Mouse (Mus musculus): Measurements from ENCODE around the gene Ywhag. TPM values are rescaled to one million over a fixed set of nuclear protein-coding genes. Genes with fewer than 3 reads are reported as not detected.
A peak's percentile ranks its signal among the peaks of the same experiment; 100 is the strongest.

The Ywhag gene
- polyA plus RNA-seq, 1 experiment from 2014 or later, result 221 TPM

GRCm38 (mm10) chr5:135910813-135911212 is 23.6 kb downstream of the Ywhag start:
- peaks cover 67% of the 10 kb centered on the region for H3K36me3 ChIP-seq
- no peak for ATAC-seq (ENCODE audit: insufficient number of reproducible peaks, insufficient read depth, low FRiP score, low TSS enrichment)
- no peaks in the 10 kb centered on the region for H3K9me3 ChIP-seq
- H3K9ac ChIP-seq, result no peak overlapping the region
- peaks cover 7% of the 10 kb centered on the region; the same call in 1 of the 2 replicates for H3K4me1 ChIP-seq
- no peak overlapping the region for H3K4me2 ChIP-seq (replicated peaks)
- WGBS, result 91% methylated on average over 25 of the region's 25 CpGs
- H3K27me3 ChIP-seq, result no peaks in the 10 kb centered on the region
- no peak overlapping the region for H3K27ac ChIP-seq
- H3K4me3 ChIP-seq, result no peak overlapping the region

- no peak for ATAC-seq (ENCODE audit: insufficient number of reproducible peaks, insufficient read depth, low FRiP score, low TSS enrichment)
- H3K27ac ChIP-seq, result no peak overlapping the region
- no peak overlapping the region for H3K9ac ChIP-seq
- no peaks in the 10 kb centered on the region for H3K27me3 ChIP-seq
- no peak overlapping the region for H3K4me2 ChIP-seq (replicated peaks)
- H3K4me1 ChIP-seq, result peaks cover 7% of the 10 kb centered on the region
- no peak overlapping the region for H3K4me3 ChIP-seq
- peaks cover 67% of the 10 kb centered on the region for H3K36me3 ChIP-seq
- 89% methylated on average over 10 of the region's 10 CpGs for WGBS
- no peaks in the 10 kb centered on the region for H3K9me3 ChIP-seq
Measured at GRCm38 (mm10) chr5:135909646-135910045, 24.8 kb downstream of the Ywhag start.

- H3K36me3 ChIP-seq, result peaks cover 62% of the 10 kb centered on the region
- no peaks in the 10 kb centered on the region for H3K27me3 ChIP-seq
- no peaks in the 10 kb centered on the region for H3K9me3 ChIP-seq
- peaks cover 7% of the 10 kb centered on the region for H3K4me1 ChIP-seq
- WGBS, result 93% methylated on average over 16 of the region's 16 CpGs
- no peak overlapping the region for H3K4me3 ChIP-seq
- no peak overlapping the region for H3K4me2 ChIP-seq (replicated peaks)
- no peak for ATAC-seq (ENCODE audit: insufficient number of reproducible peaks, insufficient read depth, low FRiP score, low TSS enrichment)
- H3K27ac ChIP-seq, result no peak overlapping the region
- no peak overlapping the region for H3K9ac ChIP-seq
Measured at GRCm38 (mm10) chr5:135908989-135909388, 25.4 kb downstream of the Ywhag start.

GRCm38 (mm10) chr5:135908185-135908584 is 26.2 kb downstream of the Ywhag start:
- Histone ChIP-seq H3K9ac (no peak overlapping the region), H3K4me1 (peaks cover 8% of the 10 kb centered on the region), H3K36me3 (peaks cover 57% of the 10 kb centered on the region), H3K27me3 (no peaks in the 10 kb centered on the region), H3K27ac (no peak overlapping the region), H3K9me3 (no peaks in the 10 kb centered on the region), H3K4me3 (no peak overlapping the region), H3K4me2 (replicated peaks) (no peak overlapping the region)
- 87% methylated on average over 12 of the region's 12 CpGs for WGBS
- no peak for ATAC-seq (ENCODE audit: insufficient number of reproducible peaks, insufficient read depth, low FRiP score, low TSS enrichment)

- peaks cover 13% of the 10 kb centered on the region for H3K4me1 ChIP-seq
- H3K9ac ChIP-seq, result no peak overlapping the region
- 77% methylated on average over 13 of the region's 13 CpGs for WGBS
- no peaks in the 10 kb centered on the region for H3K27me3 ChIP-seq
- no peaks in the 10 kb centered on the region for H3K9me3 ChIP-seq
- no peak overlapping the region for H3K4me2 ChIP-seq (replicated peaks)
- no peak overlapping the region for H3K4me3 ChIP-seq
- ATAC-seq (ENCODE audit: insufficient number of reproducible peaks, insufficient read depth, low FRiP score, low TSS enrichment), result no peak
- peaks cover 51% of the 10 kb centered on the region for H3K36me3 ChIP-seq
- no peak overlapping the region for H3K27ac ChIP-seq
Measured at GRCm38 (mm10) chr5:135907256-135907655, 27.2 kb downstream of the Ywhag start.

- H3K9me3 ChIP-seq, result no peaks in the 10 kb centered on the region
- H3K36me3 ChIP-seq, result peaks cover 48% of the 10 kb centered on the region
- WGBS, result 88% methylated on average over 4 of the region's 4 CpGs
- no peak overlapping the region for H3K27ac ChIP-seq
- no peak overlapping the region for H3K4me3 ChIP-seq
- peaks cover 13% of the 10 kb centered on the region for H3K4me1 ChIP-seq
- H3K9ac ChIP-seq, result no peak overlapping the region
- ATAC-seq (ENCODE audit: insufficient number of reproducible peaks, insufficient read depth, low FRiP score, low TSS enrichment), result no peak
- no peak overlapping the region for H3K4me2 ChIP-seq (replicated peaks)
- H3K27me3 ChIP-seq, result no peaks in the 10 kb centered on the region
Measured at GRCm38 (mm10) chr5:135906846-135907245, 27.6 kb downstream of the Ywhag start.

GRCm38 (mm10) chr5:135905320-135906225 is 28.8 kb downstream of the Ywhag start:
- 73% methylated on average over 8 of the region's 8 CpGs for WGBS
- no peak for ATAC-seq (ENCODE audit: insufficient number of reproducible peaks, insufficient read depth, low FRiP score, low TSS enrichment)
- Histone ChIP-seq H3K4me3 (no peak overlapping the region), H3K27me3 (no peaks in the 10 kb centered on the region), H3K9me3 (no peaks in the 10 kb centered on the region), H3K9ac (no peak overlapping the region), H3K4me1 (peaks cover 13% of the 10 kb centered on the region), H3K27ac (no peak overlapping the region), H3K4me2 (replicated peaks) (no peak overlapping the region), H3K36me3 (peaks cover 35% of the 10 kb centered on the region)

- no peaks in the 10 kb centered on the region for H3K9me3 ChIP-seq
- 0 out of 2 replicates have a peak overlapping the region, but pooled peaks have one; percentile 37 for H3K4me3 ChIP-seq
- no peaks in the 10 kb centered on the region for H3K27me3 ChIP-seq
- ATAC-seq (ENCODE audit: insufficient number of reproducible peaks, insufficient read depth, low FRiP score, low TSS enrichment), result no peak
- peaks cover 22% of the 10 kb centered on the region for H3K36me3 ChIP-seq
- 0 out of 2 replicates have a peak overlapping the region, but pooled peaks have one; percentile 30 for H3K27ac ChIP-seq
- H3K4me2 ChIP-seq (replicated peaks), result peak overlapping the region; percentile 62; the same call in 1 of the 2 replicates
- H3K9ac ChIP-seq, result no peak overlapping the region
- 64% methylated on average over 5 of the region's 5 CpGs for WGBS
- peaks cover 13% of the 10 kb centered on the region for H3K4me1 ChIP-seq
Measured at GRCm38 (mm10) chr5:135904259-135904658, 30.2 kb downstream of the Ywhag start.

- H3K4me2 ChIP-seq (replicated peaks), result peak overlapping the region; percentile 62
- H3K4me1 ChIP-seq, result peaks cover 9% of the 10 kb centered on the region; the same call in 1 of the 2 replicates
- no peaks in the 10 kb centered on the region for H3K9me3 ChIP-seq
- peak overlapping the region; percentile 37 for H3K4me3 ChIP-seq
- peak overlapping the region; percentile 41; the same call in 1 of the 2 replicates for H3K9ac ChIP-seq
- no peaks in the 10 kb centered on the region for H3K27me3 ChIP-seq
- peak; percentile 93 for ATAC-seq (ENCODE audit: insufficient number of reproducible peaks, insufficient read depth, low FRiP score, low TSS enrichment)
- WGBS, result under 1% methylated on average over 30 of the region's 30 CpGs
- peaks cover 17% of the 10 kb centered on the region for H3K36me3 ChIP-seq
- H3K27ac ChIP-seq, result peak overlapping the region; percentile 78
Measured at GRCm38 (mm10) chr5:135903551-135904151, 30.8 kb downstream of the Ywhag start.

- Histone ChIP-seq H3K4me2 (replicated peaks) (peak overlapping the region; percentile 62), H3K27me3 (no peaks in the 10 kb centered on the region), H3K27ac (peak overlapping the region; percentile 78), H3K4me3 (peak overlapping the region; percentile 37), H3K4me1 (peaks cover 9% of the 10 kb centered on the region; the same call in 1 of the 2 replicates), H3K9me3 (no peaks in the 10 kb centered on the region), H3K9ac (peak overlapping the region; percentile 41; the same call in 1 of the 2 replicates), H3K36me3 (peaks cover 16% of the 10 kb centered on the region)
- ATAC-seq (ENCODE audit: insufficient number of reproducible peaks, insufficient read depth, low FRiP score, low TSS enrichment), result no peak
- 30% methylated on average over 7 of the region's 7 CpGs for WGBS
Measured at GRCm38 (mm10) chr5:135903058-135903457, 31.4 kb downstream of the Ywhag start.

GRCm38 (mm10) chr5:135901354-135902095 is 32.9 kb downstream of the Ywhag start:
- 57% methylated on average over 6 of the region's 6 CpGs for WGBS
- 0 out of 2 replicates have a peak, but pooled peaks cover 5% of the 10 kb centered on the region for H3K36me3 ChIP-seq
- H3K4me1 ChIP-seq, result peaks cover 9% of the 10 kb centered on the region; the same call in 1 of the 2 replicates
- H3K4me3 ChIP-seq, result no peak overlapping the region
- H3K27me3 ChIP-seq, result no peaks in the 10 kb centered on the region
- H3K9ac ChIP-seq, result no peak overlapping the region
- ATAC-seq (ENCODE audit: insufficient number of reproducible peaks, insufficient read depth, low FRiP score, low TSS enrichment), result no peak
- no peak overlapping the region for H3K27ac ChIP-seq
- H3K9me3 ChIP-seq, result no peaks in the 10 kb centered on the region
- H3K4me2 ChIP-seq (replicated peaks), result no peak overlapping the region
